Mouse (Mus musculus): ENCODE data around the gene Crp.

DNA sequence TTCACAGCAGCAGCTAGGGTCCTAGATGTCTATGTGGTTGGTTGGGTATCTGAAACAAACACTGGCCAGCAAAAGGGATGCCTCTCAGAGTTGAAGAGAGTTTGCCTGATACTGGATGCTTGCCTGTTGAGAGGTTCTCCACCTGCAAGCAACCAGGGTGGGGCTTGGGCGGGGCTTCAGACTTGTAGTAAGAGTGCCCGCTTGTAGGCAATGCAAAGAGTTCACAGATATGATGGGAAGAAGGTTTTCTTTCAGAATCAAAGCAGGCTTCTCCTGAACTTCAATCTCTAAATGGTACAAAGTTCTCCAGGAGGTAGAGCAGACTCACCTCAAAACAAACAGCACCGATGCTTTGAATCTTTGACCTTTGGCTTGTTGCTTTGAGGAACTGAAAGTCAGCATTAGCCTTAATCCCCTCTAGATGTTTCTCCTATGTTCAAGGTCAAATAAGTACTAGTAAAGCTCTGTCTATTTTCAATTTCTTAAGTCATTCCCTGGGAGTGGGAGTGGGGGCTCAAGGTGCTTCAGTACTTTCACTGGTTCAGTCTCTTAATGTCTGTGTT is 12.0 kb downstream of the Crp start:
- TF ChIP-seq CTCF (IDR thresholded peaks at IDR 0.05 in 2 of 3, conservative IDR thresholded peaks at IDR 0.05 in 1 of 3; ENCODE audit: control insufficient read depth in 1 of 3, insufficient read depth in 1 of 3, low read depth in 2 of 3, low read length in 3 of 3, poor library complexity in 1 of 3, severe bottlenecking in 1 of 3), result no peak
- no peak for TF ChIP-seq CHD1 (IDR thresholded peaks at IDR 0.05; ENCODE audit: low read depth, low read length)
- no peak for TF ChIP-seq EP300 (IDR thresholded peaks at IDR 0.05; ENCODE audit: low read depth in 1 of 2, low read length in 2 of 2)
- TF ChIP-seq USF2 (IDR thresholded peaks at IDR 0.05; ENCODE audit: borderline replicate concordance in 1 of 2, insufficient read depth in 1 of 2, low read depth in 1 of 2, low read length in 2 of 2), result no peak
- no peak for TF ChIP-seq RCOR1 (IDR thresholded peaks at IDR 0.05; ENCODE audit: low read depth, low read length)
- TF ChIP-seq KAT2A (conservative IDR thresholded peaks at IDR 0.05; ENCODE audit: low read depth, low read length), result no peak
